Mouse (Mus musculus): ENCODE results near the gene Olfr1350. TPM values are rescaled to one million over a fixed set of nuclear protein-coding genes. Genes with fewer than 3 reads are reported as not detected.
"Not testable (repeated sequence)": the region's sequence is repeated elsewhere in the genome, so short reads cannot be mapped to it uniquely, and the experiment has no call there.

Gene Olfr1350
- not detected in 2 replicates for polyA plus RNA-seq (2012; ENCODE audit: insufficient read depth, insufficient read length, low replicate concordance, missing spikeins)

DNA sequence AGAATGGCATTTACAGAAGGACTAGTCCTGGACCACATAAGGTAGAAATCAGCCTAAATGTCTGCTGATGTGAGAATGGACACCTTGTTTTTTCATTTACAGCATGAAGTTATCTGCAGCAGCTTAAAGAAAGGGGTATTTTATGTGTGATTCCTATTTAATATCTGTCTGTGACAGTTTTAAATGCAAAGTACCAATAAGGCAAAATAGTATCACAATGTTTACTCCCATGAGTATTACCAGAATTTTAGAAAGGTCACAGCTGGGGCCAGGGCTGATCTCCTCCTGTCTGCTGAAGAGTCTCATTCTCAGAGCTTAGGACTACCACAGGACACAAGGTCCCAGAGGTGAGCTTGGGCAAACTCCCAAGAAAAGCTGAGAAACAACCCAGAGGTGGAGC lies at the start of gene Olfr1350:
Gene Olfr1350, plus strand, starts transcription at position 301 of the 400 bp plus-strand sequence.
- H3K4me1 ChIP-seq (ENCODE audit: control insufficient read depth, insufficient read depth, low read length): no peaks in the 10 kb centered on the region
- no peak within 1 kb of the TSS for H3K27ac ChIP-seq (ENCODE audit: insufficient read depth, low read depth, low read length)
- H3K4me3 ChIP-seq (ENCODE audit: insufficient read depth, low read depth, low read length): no peak within 1 kb of the TSS
- TF ChIP-seq POLR2A (IDR thresholded peaks at IDR 0.05; ENCODE audit: insufficient read depth, low read depth, low read length) (no peak), CTCF (IDR thresholded peaks at IDR 0.05; ENCODE audit: insufficient read depth, low read depth, low read length) (no peak)

GRCm38 (mm10) chr7:6521666-6522065 lies 43.0 kb upstream of the Olfr1350 start:
- 24% methylated on average over 1 of the region's 1 CpGs for WGBS
- Histone ChIP-seq H3K27ac (ENCODE audit: insufficient read depth, low read depth, low read length) (no peak overlapping the region), H3K4me1 (ENCODE audit: control insufficient read depth, insufficient read depth, low read length) (no peaks in the 10 kb centered on the region), H3K4me3 (ENCODE audit: insufficient read depth, low read depth, low read length) (no peak overlapping the region)
- TF ChIP-seq POLR2A (IDR thresholded peaks at IDR 0.05; ENCODE audit: insufficient read depth, low read depth, low read length) (no peak), CTCF (IDR thresholded peaks at IDR 0.05; ENCODE audit: insufficient read depth, low read depth, low read length) (no peak)

GRCm38 (mm10) chr7:6522850-6523249 lies 41.8 kb upstream of the Olfr1350 start, which contains the start of gene Olfr1349:
Gene Olfr1349 (minus strand): TSS chr7:6522950.
- no peak within 1 kb of the TSS for H3K4me3 ChIP-seq (ENCODE audit: insufficient read depth, low read depth, low read length)
- TF ChIP-seq CTCF (IDR thresholded peaks at IDR 0.05; ENCODE audit: insufficient read depth, low read depth, low read length) (no peak), POLR2A (IDR thresholded peaks at IDR 0.05; ENCODE audit: insufficient read depth, low read depth, low read length) (no peak)
- WGBS: 84% methylated on average over 5 of the region's 5 CpGs

GRCm38 (mm10) chr7:6525001-6525400 lies 39.6 kb upstream of the Olfr1350 start:
- 59% methylated on average over 3 of the region's 3 CpGs for WGBS
- Histone ChIP-seq H3K4me3 (ENCODE audit: insufficient read depth, low read depth, low read length) (no peak overlapping the region), H3K4me1 (ENCODE audit: control insufficient read depth, insufficient read depth, low read length) (no peaks in the 10 kb centered on the region), H3K27ac (ENCODE audit: insufficient read depth, low read depth, low read length) (no peak overlapping the region)
- TF ChIP-seq CTCF (IDR thresholded peaks at IDR 0.05; ENCODE audit: insufficient read depth, low read depth, low read length) (no peak), POLR2A (IDR thresholded peaks at IDR 0.05; ENCODE audit: insufficient read depth, low read depth, low read length) (no peak)

More at GRCm38 (mm10) chr7:6522850-6523249, 41.8 kb upstream of the Olfr1350 start, which contains the start of gene Olfr1349:
- H3K4me1 ChIP-seq (ENCODE audit: control insufficient read depth, insufficient read depth, low read length): no peaks in the 10 kb centered on the region
- H3K27ac ChIP-seq (ENCODE audit: insufficient read depth, low read depth, low read length): no peak within 1 kb of the TSS

- WGBS: 63% methylated on average over 5 of the region's 5 CpGs
- Histone ChIP-seq H3K4me3 (ENCODE audit: insufficient read depth, low read depth, low read length) (no peak overlapping the region), H3K27ac (ENCODE audit: insufficient read depth, low read depth, low read length) (no peak overlapping the region), H3K4me1 (ENCODE audit: control insufficient read depth, insufficient read depth, low read length) (no peaks in the 10 kb centered on the region)
- no peak for TF ChIP-seq CTCF (IDR thresholded peaks at IDR 0.05; ENCODE audit: insufficient read depth, low read depth, low read length)
- TF ChIP-seq POLR2A (IDR thresholded peaks at IDR 0.05; ENCODE audit: insufficient read depth, low read depth, low read length): no peak
These were observed 38.5 kb upstream of the Olfr1350 start for GRCm38 (mm10) chr7:6526141-6526540.

GRCm38 (mm10) chr7:6586096-6586759 lies 21.6 kb downstream of the Olfr1350 start:
- WGBS: 55% methylated on average over 8 of the region's 8 CpGs
- TF ChIP-seq CTCF (IDR thresholded peaks at IDR 0.05; ENCODE audit: insufficient read depth, low read depth, low read length): no peak
- TF ChIP-seq POLR2A (IDR thresholded peaks at IDR 0.05; ENCODE audit: insufficient read depth, low read depth, low read length): no peak
- Histone ChIP-seq H3K4me3 (ENCODE audit: insufficient read depth, low read depth, low read length) (no peak overlapping the region), H3K27ac (ENCODE audit: insufficient read depth, low read depth, low read length) (no peak overlapping the region), H3K4me1 (ENCODE audit: control insufficient read depth, insufficient read depth, low read length) (no peaks in the 10 kb centered on the region)

DNA sequence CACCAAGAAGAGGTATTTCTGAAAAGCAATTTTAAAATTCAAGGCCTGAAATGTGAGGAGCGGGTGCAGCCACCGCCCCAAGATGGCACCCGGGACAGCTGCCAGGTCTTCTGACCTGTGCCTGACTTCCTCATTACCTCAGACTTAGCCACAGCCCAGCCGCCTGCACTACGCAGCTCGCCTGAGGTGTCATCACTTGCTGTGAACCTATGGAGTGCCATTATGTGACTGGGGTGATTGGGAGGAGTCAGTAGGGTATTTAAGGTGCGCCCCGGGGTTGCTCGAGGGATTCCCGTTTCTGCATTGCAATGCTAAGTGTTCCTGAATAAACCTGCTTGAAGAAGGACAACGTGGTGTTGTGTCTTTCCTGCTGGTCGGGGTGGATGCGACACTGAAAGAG lies 24.1 kb downstream of the Olfr1350 start:
- H3K4me1 ChIP-seq (ENCODE audit: control insufficient read depth, insufficient read depth, low read length); H3K4me3 ChIP-seq (ENCODE audit: insufficient read depth, low read depth, low read length); H3K27ac ChIP-seq (ENCODE audit: insufficient read depth, low read depth, low read length): not testable (repeated sequence)
- 86% methylated on average over 13 of the region's 13 CpGs for WGBS

GRCm38 (mm10) chr7:6603331-6603730 lies 38.7 kb downstream of the Olfr1350 start:
- TF ChIP-seq CTCF (IDR thresholded peaks at IDR 0.05; ENCODE audit: insufficient read depth, low read depth, low read length) (no peak), POLR2A (IDR thresholded peaks at IDR 0.05; ENCODE audit: insufficient read depth, low read depth, low read length) (no peak)
- Histone ChIP-seq H3K4me3 (ENCODE audit: insufficient read depth, low read depth, low read length) (no peak overlapping the region), H3K4me1 (ENCODE audit: control insufficient read depth, insufficient read depth, low read length) (no peaks in the 10 kb centered on the region), H3K27ac (ENCODE audit: insufficient read depth, low read depth, low read length) (no peak overlapping the region)
- WGBS: 87% methylated on average over 9 of the region's 9 CpGs

Other genes with a start within 250 kb of the Olfr1350 start
- gene Zfp583, start 233.6 kb upstream of the Olfr1350 start, polyA plus RNA-seq (2012; ENCODE audit: insufficient read depth, insufficient read length, low replicate concordance, missing spikeins): not detected in 2 replicates
- gene Gm3854, start 221.1 kb upstream of the Olfr1350 start, polyA plus RNA-seq (2012; ENCODE audit: insufficient read depth, insufficient read length, low replicate concordance, missing spikeins): not detected in 2 replicates
- gene Zfp78, start 201.6 kb upstream of the Olfr1350 start, polyA plus RNA-seq (2012; ENCODE audit: insufficient read depth, insufficient read length, low replicate concordance, missing spikeins): not detected in 2 replicates
- gene Zfp28, start 181.5 kb upstream of the Olfr1350 start, polyA plus RNA-seq (2012; ENCODE audit: insufficient read depth, insufficient read length, low replicate concordance, missing spikeins): not detected in 2 replicates
- not detected in 2 replicates for gene Smim17, start 166.1 kb upstream of the Olfr1350 start, polyA plus RNA-seq (2012; ENCODE audit: insufficient read depth, insufficient read length, low replicate concordance, missing spikeins)
- gene Gm20715, start 154.6 kb upstream of the Olfr1350 start, polyA plus RNA-seq (2012; ENCODE audit: insufficient read depth, insufficient read length, low replicate concordance, missing spikeins): not detected in 2 replicates
- gene Olfr1344, start 126.2 kb upstream of the Olfr1350 start, polyA plus RNA-seq (2012; ENCODE audit: insufficient read depth, insufficient read length, low replicate concordance, missing spikeins): not detected in 2 replicates
- not detected in 2 replicates for gene Olfr1336, start 108.7 kb upstream of the Olfr1350 start, polyA plus RNA-seq (2012; ENCODE audit: insufficient read depth, insufficient read length, low replicate concordance, missing spikeins)
- gene Olfr1346, start 97.7 kb upstream of the Olfr1350 start, polyA plus RNA-seq (2012; ENCODE audit: insufficient read depth, insufficient read length, low replicate concordance, missing spikeins): not detected in 2 replicates
- not detected in 2 replicates for gene Olfr5, start 77.9 kb upstream of the Olfr1350 start, polyA plus RNA-seq (2012; ENCODE audit: insufficient read depth, insufficient read length, low replicate concordance, missing spikeins)
- gene Olfr1347, start 65.1 kb upstream of the Olfr1350 start, polyA plus RNA-seq (2012; ENCODE audit: insufficient read depth, insufficient read length, low replicate concordance, missing spikeins): not detected in 2 replicates
- gene Olfr1348, start 56.1 kb upstream of the Olfr1350 start, polyA plus RNA-seq (2012; ENCODE audit: insufficient read depth, insufficient read length, low replicate concordance, missing spikeins): not detected in 2 replicates
- not detected in 2 replicates for gene Olfr1349, start 41.9 kb upstream of the Olfr1350 start, polyA plus RNA-seq (2012; ENCODE audit: insufficient read depth, insufficient read length, low replicate concordance, missing spikeins)
- not detected in 2 replicates for gene Zim1, start 131.6 kb downstream of the Olfr1350 start, polyA plus RNA-seq (2012; ENCODE audit: insufficient read depth, insufficient read length, low replicate concordance, missing spikeins)
- gene Peg3, start 165.6 kb downstream of the Olfr1350 start, polyA plus RNA-seq (2012; ENCODE audit: insufficient read depth, insufficient read length, low replicate concordance, missing spikeins): 84.2 and 352 TPM in 2 replicates
- not detected in 2 replicates for gene Usp29, start 165.7 kb downstream of the Olfr1350 start, polyA plus RNA-seq (2012; ENCODE audit: insufficient read depth, insufficient read length, low replicate concordance, missing spikeins)

Data from olfactory bulb, adult 2 months (tissue).